Mouse (Mus musculus) bone marrow, adult 2 months (tissue): ENCODE results near the gene Mafk.

ENCODE experiments used
- CTCF ChIP-seq: fragments of 200-500 bp; IDR thresholded peaks from 2 replicates; pipeline ENCODE4 v1.5.1; 2011; ENCODE audit warnings: low read length, control low read depth; ENCODE audit not compliant: control insufficient read depth, insufficient read depth
- POLR2A ChIP-seq: fragments of 200-500 bp; IDR thresholded peaks from 2 replicates; pipeline ENCODE4 v1.6.1; 2011; ENCODE audit warnings: low read depth, mild to moderate bottlenecking, control low read depth, low read length, borderline replicate concordance; ENCODE audit not compliant: control insufficient read depth

DNA sequence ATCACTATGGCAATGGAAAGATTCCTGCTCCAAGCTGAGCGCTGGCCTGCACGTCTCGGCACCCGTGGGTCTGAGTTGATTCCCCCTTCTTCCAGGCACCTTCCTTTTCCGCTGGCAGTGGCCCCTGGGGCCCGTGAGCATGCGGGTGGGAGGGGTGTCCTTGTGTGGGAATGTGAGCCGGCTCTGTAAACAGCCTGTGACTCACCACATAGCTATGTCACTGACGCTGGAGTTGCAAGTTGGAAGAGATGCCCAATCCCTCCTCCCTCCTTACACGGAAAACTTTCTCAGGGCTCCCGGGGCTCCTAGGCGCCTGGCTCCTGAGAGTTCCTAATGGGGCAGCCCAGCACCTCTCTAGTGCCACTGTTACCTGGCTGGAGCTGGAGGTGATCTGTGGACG, 5.6 kb downstream of the Mafk start:
- TF ChIP-seq CTCF = no peak
- TF ChIP-seq POLR2A = no peak
